Mouse (Mus musculus): ENCODE measurements at regions not wholly inside any gene's neighbourhood (a gene's known extent, or its start where the extent isn't known, plus 50 kb on each side); places are given as distances from the start of the nearest gene placed in this dataset.

- DNase-seq (ENCODE audit: low read depth, low spot score): no peak
These were observed 532.9 kb downstream of the Tshz3 start for GRCm38 (mm10) chr7:37230641-37231347.

- DNase-seq (ENCODE audit: low read depth, low spot score): no peak
These were observed 532.6 kb downstream of the Zfp536 start for GRCm38 (mm10) chr7:37240832-37241231.

- no peak for DNase-seq (ENCODE audit: low read depth, low spot score)
These were observed 531.7 kb downstream of the Zfp536 start for GRCm38 (mm10) chr7:37241781-37242180.

GRCm38 (mm10) chr7:37242476-37242875, 531.0 kb downstream of the Zfp536 start:
- DNase-seq (ENCODE audit: low read depth, low spot score): no peak

- no peak for DNase-seq (ENCODE audit: low read depth, low spot score)
These were observed 527.3 kb downstream of the Zfp536 start for GRCm38 (mm10) chr7:37246156-37246555.

- no peak for DNase-seq (ENCODE audit: low read depth, low spot score)
These were observed 519.0 kb downstream of the Zfp536 start for GRCm38 (mm10) chr7:37254431-37254830.

- no peak for DNase-seq (ENCODE audit: low read depth, low spot score)
These were observed 517.6 kb downstream of the Zfp536 start for GRCm38 (mm10) chr7:37255840-37256239.

- DNase-seq (ENCODE audit: low read depth, low spot score): no peak
These were observed 514.1 kb downstream of the Zfp536 start for GRCm38 (mm10) chr7:37259293-37259692.

GRCm38 (mm10) chr7:37262846-37263245, 510.6 kb downstream of the Zfp536 start:
- no peak for DNase-seq (ENCODE audit: low read depth, low spot score)

GRCm38 (mm10) chr7:37267404-37267803, 506.0 kb downstream of the Zfp536 start:
- DNase-seq (ENCODE audit: low read depth, low spot score): no peak

- DNase-seq (ENCODE audit: low read depth, low spot score): no peak
These were observed 502.6 kb downstream of the Zfp536 start for GRCm38 (mm10) chr7:37270841-37271240.

GRCm38 (mm10) chr7:37290018-37290417, 483.4 kb downstream of the Zfp536 start:
- no peak for DNase-seq (ENCODE audit: low read depth, low spot score)

- DNase-seq (ENCODE audit: low read depth, low spot score): no peak
These were observed 482.9 kb downstream of the Zfp536 start for GRCm38 (mm10) chr7:37290493-37291045.

GRCm38 (mm10) chr7:37291726-37292125, 481.7 kb downstream of the Zfp536 start:
- no peak for DNase-seq (ENCODE audit: low read depth, low spot score)

GRCm38 (mm10) chr7:37292554-37292953, 480.9 kb downstream of the Zfp536 start:
- DNase-seq (ENCODE audit: low read depth, low spot score): no peak

GRCm38 (mm10) chr7:37298888-37299287, 474.6 kb downstream of the Zfp536 start:
- DNase-seq (ENCODE audit: low read depth, low spot score): no peak

GRCm38 (mm10) chr7:37305463-37305862, 468.0 kb downstream of the Zfp536 start:
- DNase-seq (ENCODE audit: low read depth, low spot score): no peak

GRCm38 (mm10) chr7:37307191-37307590, 466.2 kb downstream of the Zfp536 start:
- no peak for DNase-seq (ENCODE audit: low read depth, low spot score)

GRCm38 (mm10) chr7:37324653-37325052, 448.8 kb downstream of the Zfp536 start:
- no peak for DNase-seq (ENCODE audit: low read depth, low spot score)

GRCm38 (mm10) chr7:37333451-37333850, 440.0 kb downstream of the Zfp536 start:
- DNase-seq (ENCODE audit: low read depth, low spot score): no peak

GRCm38 (mm10) chr7:37335212-37335611, 438.2 kb downstream of the Zfp536 start:
- DNase-seq (ENCODE audit: low read depth, low spot score): no peak

- DNase-seq (ENCODE audit: low read depth, low spot score): no peak
These were observed 437.1 kb downstream of the Zfp536 start for GRCm38 (mm10) chr7:37336171-37336850.
